Mouse (Mus musculus) left cerebral cortex, postnatal 25 days (tissue): ENCODE data around the gene Zfp111. TPM values are rescaled to one million over a fixed set of nuclear protein-coding genes. Genes with fewer than 3 reads are reported as not detected.

Source experiments
- DNase-seq, 2 experiments: peaks; one replicate each; pipeline ENCODE4 v3.0.0; 2022; ENCODE audit warnings: low spot score in 2 of 2, mixed read lengths in 1 of 2
- intact Hi-C: fragments of 180-260 bp; cut with DNase I; formaldehyde crosslinking; loops from one replicate; pipeline ENCODE4 v1.15.1; 2025
- total RNA-seq, 2 experiments: library from RNA; stranded (reverse); gene quantifications; 2 replicates each; pipeline ENCODE4 v1.2.3; 2021

The Zfp111 gene
- total RNA-seq, 2 experiments from 2014 or later = 8.9 to 12.6 TPM

DNA sequence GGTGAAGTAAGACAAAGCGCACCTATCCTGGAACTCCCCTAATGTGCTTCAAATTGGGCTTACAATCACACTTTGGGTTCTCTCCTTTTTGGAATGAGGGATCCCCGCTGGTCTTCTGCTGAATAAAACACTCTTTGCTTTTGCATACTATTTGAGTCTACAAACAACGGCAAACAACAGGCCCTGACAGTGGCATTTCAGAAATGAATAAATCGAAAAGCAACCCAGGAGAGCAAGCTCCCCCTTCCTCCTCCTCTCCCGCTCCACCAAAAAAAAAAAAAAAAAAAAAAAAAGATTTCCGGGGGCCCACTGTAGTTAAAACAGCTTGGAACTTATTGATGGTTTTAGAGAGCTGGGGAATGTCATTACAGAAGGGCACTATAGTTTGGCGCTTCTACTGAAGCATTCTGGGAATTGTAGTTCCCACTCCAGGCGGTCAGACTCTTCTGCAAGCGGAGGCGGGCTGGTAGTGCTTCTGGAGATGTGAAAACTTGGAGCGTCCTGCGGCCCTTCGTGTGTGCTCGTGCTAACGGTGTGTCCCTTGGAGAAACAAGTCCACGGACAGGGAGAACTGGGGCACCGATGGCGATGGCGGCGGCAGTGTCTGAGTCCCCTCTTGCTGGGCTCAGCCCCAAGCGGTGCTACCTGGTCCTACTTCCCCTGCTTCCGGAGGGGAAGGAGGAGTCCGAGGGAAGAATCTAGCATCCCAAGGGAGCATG, 36.5 kb downstream of the Zfp111 start, which contains the start of gene Zfp114:
Zfp114 (plus strand) TSS at position 443 of the 719 bp plus-strand sequence.
- intact Hi-C loops = loop anchor here (1.0 to 2.0 kb wide), 2 partner anchors 32 to 93 kb away; partner anchors contain the start of gene Zfp180
- DNase-seq = peak; percentile 79 to 83

DNA sequence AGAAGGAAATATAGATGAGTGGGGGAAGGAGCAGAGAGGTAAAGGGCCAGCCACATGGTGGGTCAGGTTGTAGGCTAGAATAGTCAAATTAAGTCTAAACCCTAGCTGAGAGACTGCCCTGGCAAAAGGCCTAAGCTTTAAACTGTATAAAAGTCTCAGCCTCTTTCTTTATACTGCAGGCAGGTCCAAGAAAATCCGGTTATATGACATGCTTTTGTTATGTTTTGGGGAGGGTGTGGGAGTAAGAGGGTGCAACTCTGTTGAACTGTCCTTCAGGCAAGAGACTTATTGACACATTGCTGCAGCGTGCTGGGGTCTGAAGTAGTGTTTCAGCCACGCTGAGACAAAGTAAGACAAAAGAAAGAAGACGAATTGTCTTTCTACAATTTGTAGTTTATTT, 39.1 kb downstream of the Zfp111 start:
- DNase-seq = no peak
- intact Hi-C loops = no loop called here

DNA sequence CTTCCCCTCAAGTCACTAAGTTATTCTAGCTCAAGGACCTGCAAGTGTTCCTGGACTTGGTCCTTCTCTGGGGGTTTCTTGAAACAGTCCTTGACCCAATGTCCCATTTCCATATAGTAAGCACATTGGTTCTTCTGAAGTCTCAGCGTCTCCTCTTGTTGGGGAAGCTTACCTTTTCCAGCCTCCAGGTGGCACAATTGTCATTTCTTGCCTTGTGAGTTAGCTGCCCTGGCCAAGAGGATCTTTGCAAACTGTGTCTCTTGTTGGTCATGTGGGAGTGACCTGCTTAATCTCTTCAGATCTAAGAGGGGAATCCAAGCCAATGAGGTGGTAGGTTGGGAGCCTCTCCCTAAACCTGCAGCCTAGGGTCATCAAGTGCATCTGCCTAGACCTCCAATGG, 58.0 kb downstream of the Zfp111 start:
- DNase-seq = no peak
- intact Hi-C loops = no loop called here

Other genes with a start within 250 kb of the Zfp111 start
- not detected for gene Vmn1r181, start 236.8 kb downstream of the Zfp111 start, total RNA-seq
- gene V1rd19, start 209.8 kb downstream of the Zfp111 start, total RNA-seq = not detected
- not detected for gene Vmn1r183, start 158.2 kb downstream of the Zfp111 start, total RNA-seq
- 10 to 100 TPM; 47.1 to 47.6 TPM for gene Zfp180, start 129.5 kb downstream of the Zfp111 start, total RNA-seq
- gene Zfp112, start 99.1 kb downstream of the Zfp111 start, total RNA-seq = 10 to 100 TPM in 1 of 2 experiments, 1 to 10 TPM in 1; 8.4 to 10.2 TPM
- 10 to 100 TPM; 20.2 to 20.4 TPM for gene Zfp235, start 77.3 kb downstream of the Zfp111 start, total RNA-seq
- gene Zfp114, start 36.4 kb downstream of the Zfp111 start, total RNA-seq = 1 to 10 TPM; 2.5 to 2.9 TPM
- gene Zfp109, start 26.1 kb upstream of the Zfp111 start, total RNA-seq = 10 to 100 TPM in 1 of 2 experiments, 1 to 10 TPM in 1; 7.9 to 10.5 TPM
- gene Zfp108, start 43.4 kb upstream of the Zfp111 start, total RNA-seq = 1 to 10 TPM; 8.4 to 8.8 TPM
- 10 to 100 TPM; 11.0 to 11.5 TPM for gene Zfp93, start 59.0 kb upstream of the Zfp111 start, total RNA-seq
- gene Zfp61, start 89.8 kb upstream of the Zfp111 start, total RNA-seq = 10 to 100 TPM; 19.3 to 20.8 TPM
- 10 to 100 TPM; 13.2 to 16.9 TPM for gene Zfp94, start 105.2 kb upstream of the Zfp111 start, total RNA-seq
- gene Tescl, start 122.5 kb upstream of the Zfp111 start, total RNA-seq = not detected
- gene Lypd5, start 137.8 kb upstream of the Zfp111 start, total RNA-seq = not detected
- gene Kcnn4, start 158.8 kb upstream of the Zfp111 start, total RNA-seq = under 1 TPM in 1 of 2 experiments, not detected in 1; 0.50 TPM
- gene Smg9, start 188.2 kb upstream of the Zfp111 start, total RNA-seq = 10 to 100 TPM; 38.1 to 40.2 TPM
- gene Irgc1, start 240.9 kb upstream of the Zfp111 start, total RNA-seq = under 1 TPM; 0.34 to 0.57 TPM